Mouse (Mus musculus): ENCODE data around the gene Cenpf.

Gene Cenpf

GRCm38 (mm10) chr1:189597096-189597495, 90.8 kb downstream of the Cenpf start:
- in situ Hi-C loops (cut with MboI; ENCODE audit: low pct_unique_long_range_greater_than_20kb in 1 of 2, low sequenced_read_pairs in 2 of 2, unreplicated experiment in 1 of 2), result no loop called here

Data from mouse embryonic stem cell (cell line).